Mouse (Mus musculus): ENCODE data around the gene Usp32. TPM values are rescaled to one million over a fixed set of nuclear protein-coding genes. Genes with fewer than 3 reads are reported as not detected.
A peak's percentile ranks its signal among the peaks of the same experiment; 100 is the strongest.

Gene Usp32
- total RNA-seq, 2 experiments from 2014 or later: 10.4 to 12.3 TPM

- no peak for DNase-seq
Observed at GRCm38 (mm10) chr11:84947206-84947605, 192.8 kb downstream of the Usp32 start.

DNA sequence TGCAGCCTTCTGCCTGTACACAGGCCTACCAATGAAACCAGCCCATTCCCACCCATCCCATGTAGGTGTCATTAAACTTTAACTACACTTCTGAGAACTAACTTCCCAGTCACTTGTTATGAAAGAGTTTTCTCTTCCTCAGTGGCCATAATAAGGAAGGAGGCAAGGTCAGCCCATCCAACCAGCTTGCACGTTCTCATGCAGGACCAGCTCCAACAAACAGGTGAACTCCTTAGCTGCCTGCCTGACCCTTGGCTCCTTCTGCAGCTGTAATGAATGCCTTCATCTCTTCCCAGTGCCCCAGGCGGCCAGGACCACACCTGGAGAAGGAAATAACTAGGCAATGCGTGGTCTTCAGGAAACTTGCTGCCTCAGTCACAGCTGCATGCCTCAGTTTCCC, 194.1 kb downstream of the Usp32 start:
- no peak for DNase-seq

DNA sequence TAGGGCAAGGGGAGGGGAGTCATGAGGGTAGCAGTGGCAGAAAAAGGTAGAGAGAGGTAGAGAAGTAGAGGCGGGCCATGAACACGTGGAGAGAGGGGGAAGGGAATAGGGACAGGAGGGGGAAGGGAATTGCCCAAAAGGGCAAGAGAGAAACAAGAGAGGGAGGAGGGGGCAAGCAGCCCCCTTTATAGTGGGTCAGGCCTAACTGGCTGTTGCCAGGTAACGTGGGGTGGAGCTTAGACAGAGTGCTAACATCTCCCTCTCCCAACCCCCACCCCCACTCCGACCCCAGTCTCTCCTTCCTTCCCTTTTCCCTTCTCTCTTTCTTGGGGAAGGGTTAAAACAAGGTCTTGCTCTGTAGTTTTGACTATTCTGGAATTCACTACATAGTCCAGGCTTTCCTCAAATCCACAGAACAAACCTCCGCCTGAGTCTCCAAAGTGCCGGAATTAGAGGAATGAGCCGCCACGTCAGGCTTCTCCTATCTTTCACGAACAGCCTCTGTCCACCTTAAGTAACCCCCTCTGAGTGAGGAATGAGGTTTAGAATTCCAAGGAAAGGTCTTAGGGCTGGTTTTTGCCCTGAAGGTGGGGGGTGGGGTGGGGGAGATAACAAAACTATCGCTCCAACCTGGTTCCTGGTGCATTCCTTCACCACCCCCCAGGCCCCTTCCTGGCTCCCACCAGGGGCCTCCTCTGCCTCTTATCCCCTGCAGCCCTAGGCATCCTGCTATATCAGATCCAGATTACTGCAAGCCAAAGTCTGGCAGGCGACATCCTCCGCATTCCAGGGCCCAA, 195.1 kb downstream of the Usp32 start:
- no peak for DNase-seq

DNA sequence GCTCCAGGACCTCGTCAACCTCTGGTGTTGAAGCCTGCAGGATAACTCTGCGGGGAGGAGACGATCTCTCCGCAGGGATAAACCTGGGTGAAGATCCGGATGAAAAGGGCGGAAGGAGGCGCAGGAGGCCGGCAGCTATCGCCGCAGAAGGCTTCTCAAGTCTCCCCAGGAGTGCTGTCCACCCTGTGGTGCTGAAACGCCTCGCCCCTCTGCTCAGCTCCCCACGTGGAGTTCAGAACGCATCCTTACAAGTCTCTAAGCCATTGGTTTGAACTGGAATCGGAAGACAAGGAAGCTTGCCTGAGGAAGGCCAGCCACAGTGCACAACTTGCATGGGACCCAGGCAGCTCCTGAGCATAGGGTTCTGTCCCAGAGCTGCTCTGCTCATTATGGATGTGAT, 196.0 kb downstream of the Usp32 start:
- peak; percentile 75 for DNase-seq

- DNase-seq: no peak
Observed at GRCm38 (mm10) chr11:84940140-84940539, 199.8 kb downstream of the Usp32 start.

- no peak for DNase-seq
Observed at GRCm38 (mm10) chr11:84939508-84940053, 200.4 kb downstream of the Usp32 start.

Other genes starting within 250 kb of the Usp32 start
- 10 to 100 TPM in 1 of 2 experiments, 1 to 10 TPM in 1; 9.3 to 12.4 TPM for gene Znhit3, start 223.8 kb downstream of the Usp32 start, total RNA-seq (2021)
- gene Car4, start 182.4 kb downstream of the Usp32 start, total RNA-seq (2021): 10 to 100 TPM; 11.8 to 12.1 TPM
- gene 1700125H20Rik, start 30.2 kb upstream of the Usp32 start, total RNA-seq (2021): not detected
- 10 to 100 TPM; 17.3 to 18.4 TPM for gene Appbp2, start 95.0 kb upstream of the Usp32 start, total RNA-seq (2021)
- 10 to 100 TPM in 1 of 2 experiments, 1 to 10 TPM in 1; 8.9 to 10.0 TPM for gene Ppm1d, start 171.1 kb upstream of the Usp32 start, total RNA-seq (2021)
- 10 to 100 TPM; 21.5 to 26.8 TPM for gene Bcas3, start 213.0 kb upstream of the Usp32 start, total RNA-seq (2021)

Data from gastrocnemius, postnatal 10 days (tissue).